Mouse (Mus musculus): ENCODE data around the gene Abhd6. TPM values are rescaled to one million over a fixed set of nuclear protein-coding genes. Genes with fewer than 3 reads are reported as not detected.
A peak's percentile ranks its signal among the peaks of the same experiment; 100 is the strongest.
"Not testable (repeated sequence)": the region's sequence is repeated elsewhere in the genome, so short reads cannot be mapped to it uniquely, and the experiment has no call there.

Gene Abhd6
- polyA plus RNA-seq, 1 experiment, result 46.4 TPM

DNA sequence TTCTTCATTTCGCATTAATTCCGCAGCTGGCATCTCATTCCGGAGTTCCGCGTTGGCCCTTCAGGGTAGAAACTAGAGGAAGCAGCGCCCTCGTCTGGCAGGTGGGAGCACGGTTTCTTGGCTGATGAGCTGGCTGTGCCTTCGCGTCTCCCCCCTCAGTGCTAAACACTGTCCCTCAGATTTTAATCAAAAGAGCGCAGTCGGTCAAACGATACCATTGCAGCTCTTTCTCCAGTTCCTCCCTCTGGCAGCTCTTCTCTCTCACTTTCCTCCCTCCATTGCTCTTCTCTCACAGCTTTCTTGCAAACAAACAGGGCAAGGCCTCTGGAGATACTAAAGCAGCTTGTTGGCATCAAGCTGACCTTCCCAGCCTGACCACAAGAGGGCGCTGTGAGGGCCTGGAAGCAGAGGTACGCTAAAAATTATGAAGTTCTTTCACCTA, 5.4 kb upstream of the Abhd6 start:
- DNase-seq (ENCODE audit: extremely low spot score in 1 of 2, low spot score in 1 of 2), result peak; percentile 82 to 97

- no peak for DNase-seq (ENCODE audit: extremely low spot score in 1 of 2, low spot score in 1 of 2)
Observed at GRCm38 (mm10) chr14:7999030-7999429, 3.7 kb upstream of the Abhd6 start.

DNA sequence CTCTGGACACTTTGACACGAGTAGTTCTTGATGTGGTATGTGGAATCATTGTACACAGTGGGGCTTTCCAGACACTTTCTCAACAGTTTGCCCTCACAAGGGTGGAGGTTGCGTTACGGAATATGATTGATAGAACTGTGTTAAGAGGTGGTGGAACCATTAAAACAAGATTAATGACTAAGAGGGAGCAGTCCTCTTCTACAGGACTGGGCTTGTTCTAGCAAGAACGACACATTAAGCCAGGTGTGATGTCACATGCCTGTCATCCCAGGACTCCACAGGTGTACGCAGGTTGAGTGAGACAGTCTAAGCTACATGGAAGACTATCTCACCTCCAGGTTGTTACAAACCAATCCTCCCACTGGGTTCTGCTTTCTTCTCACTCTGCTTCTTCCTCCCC, 3.3 kb upstream of the Abhd6 start:
- DNase-seq (ENCODE audit: extremely low spot score in 1 of 2, low spot score in 1 of 2), result no peak

GRCm38 (mm10) chr14:8000247-8000646, 2.5 kb upstream of the Abhd6 start:
- DNase-seq (ENCODE audit: extremely low spot score in 1 of 2, low spot score in 1 of 2), result no peak

- peak; percentile 52 to 71 for DNase-seq (ENCODE audit: extremely low spot score in 1 of 2, low spot score in 1 of 2)
Observed at GRCm38 (mm10) chr14:8000831-8001685, 1.6 kb upstream of the Abhd6 start.

GRCm38 (mm10) chr14:8003093-8003670, 480 bp downstream of the Abhd6 start:
- DNase-seq (ENCODE audit: extremely low spot score in 1 of 2, low spot score in 1 of 2), result peak in 1 of 2 experiments; percentile 71

GRCm38 (mm10) chr14:8003727-8004670, 1.3 kb downstream of the Abhd6 start:
- DNase-seq (ENCODE audit: extremely low spot score in 1 of 2, low spot score in 1 of 2), result peak in 1 of 2 experiments; percentile 28

GRCm38 (mm10) chr14:8006061-8006460, 3.4 kb downstream of the Abhd6 start:
- not testable (repeated sequence) for DNase-seq (ENCODE audit: extremely low spot score in 1 of 2, low spot score in 1 of 2)

DNA sequence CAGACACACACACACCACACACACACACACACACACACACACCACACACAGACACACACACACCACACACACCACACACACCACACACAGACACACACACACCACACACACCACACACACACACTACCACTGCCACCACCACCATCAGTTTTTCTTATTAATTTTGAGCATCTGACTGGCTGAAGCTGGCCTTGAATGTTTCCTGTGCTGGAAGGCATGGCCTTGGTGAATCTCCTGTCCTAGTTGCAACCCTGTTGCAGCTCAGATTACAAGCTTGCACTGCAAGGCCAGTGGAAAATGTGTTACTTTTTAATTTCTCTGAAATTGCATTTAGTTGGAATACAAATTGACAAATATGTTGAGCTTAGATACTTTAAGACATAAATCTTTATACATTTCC, 4.4 kb downstream of the Abhd6 start:
- no peak for DNase-seq (ENCODE audit: extremely low spot score in 1 of 2, low spot score in 1 of 2)

DNA sequence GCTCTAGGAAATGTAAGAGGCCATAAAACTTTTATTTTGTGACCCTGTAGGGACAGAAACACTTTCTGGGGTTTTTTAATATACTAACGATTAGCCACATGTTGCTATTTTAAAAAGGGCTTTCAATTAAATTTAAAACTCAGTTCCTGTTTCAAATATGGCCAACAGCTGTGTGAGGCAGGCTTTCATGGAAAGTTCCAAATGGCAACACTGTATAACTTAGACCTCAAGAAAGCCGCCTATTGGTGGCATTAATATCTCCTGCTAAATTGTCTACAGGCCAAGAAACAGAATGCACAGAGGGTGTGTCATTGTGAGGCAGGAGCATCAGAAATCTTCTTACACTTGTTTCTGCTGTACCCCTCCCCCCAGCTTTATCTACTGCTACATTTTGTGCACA, 4.8 kb downstream of the Abhd6 start:
- no peak for DNase-seq (ENCODE audit: extremely low spot score in 1 of 2, low spot score in 1 of 2)

DNA sequence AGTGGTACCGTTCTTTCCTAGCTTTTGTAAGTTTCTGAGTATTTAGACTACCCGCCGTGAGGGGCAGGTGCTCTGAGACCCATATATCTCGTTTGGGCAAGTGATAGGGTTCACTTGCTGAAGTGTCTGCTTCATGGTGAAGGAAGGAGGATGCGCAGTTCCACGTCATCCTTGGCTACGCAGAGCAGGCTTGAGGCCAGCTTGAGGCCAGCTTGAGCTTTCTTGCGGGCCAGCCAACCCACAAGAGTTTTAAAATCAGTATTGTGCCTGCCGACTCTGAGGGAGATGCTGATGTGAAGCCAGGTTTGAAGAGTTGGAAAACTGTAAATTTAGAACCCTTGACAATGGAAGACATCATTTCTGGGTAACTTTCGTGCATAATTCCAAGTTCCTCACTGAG, 5.2 kb downstream of the Abhd6 start:
- peak in 1 of 2 experiments; percentile 31 for DNase-seq (ENCODE audit: extremely low spot score in 1 of 2, low spot score in 1 of 2)

- DNase-seq (ENCODE audit: extremely low spot score in 1 of 2, low spot score in 1 of 2), result no peak
Observed at GRCm38 (mm10) chr14:8011297-8011696, 8.6 kb downstream of the Abhd6 start.

- DNase-seq (ENCODE audit: extremely low spot score in 1 of 2, low spot score in 1 of 2), result no peak
Observed at GRCm38 (mm10) chr14:8011938-8012337, 9.2 kb downstream of the Abhd6 start.

- DNase-seq (ENCODE audit: extremely low spot score in 1 of 2, low spot score in 1 of 2), result no peak
Observed at GRCm38 (mm10) chr14:8015756-8016155, 13.1 kb downstream of the Abhd6 start.

DNA sequence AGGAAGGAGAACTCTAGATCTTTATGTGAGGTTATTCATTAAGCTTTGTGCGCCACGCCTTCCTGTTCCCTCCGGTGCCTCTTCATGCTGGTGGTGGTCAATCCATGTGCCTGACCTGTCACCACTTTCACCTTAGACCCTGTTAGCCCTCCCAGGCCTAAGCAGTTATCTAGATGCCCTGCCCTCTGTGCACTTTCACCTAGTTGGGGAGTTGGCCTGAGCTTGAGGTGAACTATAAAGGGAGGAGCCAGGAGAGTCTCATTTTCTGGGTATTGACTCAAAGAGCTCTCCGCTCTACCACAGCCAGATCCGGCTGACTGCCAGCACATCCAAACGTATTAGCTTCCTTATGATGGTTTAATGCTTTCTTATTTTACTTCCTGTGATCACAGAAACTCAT, 13.6 kb downstream of the Abhd6 start:
- no peak for DNase-seq (ENCODE audit: extremely low spot score in 1 of 2, low spot score in 1 of 2)

- no peak for DNase-seq (ENCODE audit: extremely low spot score in 1 of 2, low spot score in 1 of 2)
Observed at GRCm38 (mm10) chr14:8016951-8017350, 14.2 kb downstream of the Abhd6 start.

- no peak for DNase-seq (ENCODE audit: extremely low spot score in 1 of 2, low spot score in 1 of 2)
Observed at GRCm38 (mm10) chr14:8020011-8020410, 17.3 kb downstream of the Abhd6 start.

DNA sequence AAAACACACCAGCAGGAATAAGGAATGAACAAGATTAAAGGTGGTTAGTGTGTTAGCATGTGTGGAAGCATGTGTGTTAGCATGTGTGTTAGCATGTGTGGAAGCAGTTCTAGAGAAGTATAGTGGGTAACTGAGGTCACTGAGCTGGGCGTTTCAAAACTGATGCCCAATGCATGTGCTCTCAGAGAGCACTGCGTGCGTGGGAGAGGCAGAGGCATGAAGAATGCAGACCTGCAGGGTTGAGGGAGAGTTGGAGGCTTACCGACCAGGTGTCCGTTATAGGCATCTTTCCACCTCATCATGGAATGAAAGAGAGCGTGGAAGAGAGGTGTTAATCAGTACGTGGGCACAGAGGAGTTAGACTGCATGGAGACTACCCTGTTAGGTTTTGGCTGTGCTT, 17.8 kb downstream of the Abhd6 start:
- DNase-seq (ENCODE audit: extremely low spot score in 1 of 2, low spot score in 1 of 2), result no peak

- DNase-seq (ENCODE audit: extremely low spot score in 1 of 2, low spot score in 1 of 2), result no peak
Observed at GRCm38 (mm10) chr14:8024469-8024868, 21.8 kb downstream of the Abhd6 start.

- DNase-seq (ENCODE audit: extremely low spot score in 1 of 2, low spot score in 1 of 2), result no peak
Observed at GRCm38 (mm10) chr14:8024936-8025335, 22.2 kb downstream of the Abhd6 start.

All from frontal cortex, adult 2 months (tissue).